Mouse (Mus musculus): ENCODE measurements at regions not wholly inside any gene's neighbourhood (a gene's known extent, or its start where the extent isn't known, plus 50 kb on each side); places are given as distances from the start of the nearest gene placed in this dataset.

DNA sequence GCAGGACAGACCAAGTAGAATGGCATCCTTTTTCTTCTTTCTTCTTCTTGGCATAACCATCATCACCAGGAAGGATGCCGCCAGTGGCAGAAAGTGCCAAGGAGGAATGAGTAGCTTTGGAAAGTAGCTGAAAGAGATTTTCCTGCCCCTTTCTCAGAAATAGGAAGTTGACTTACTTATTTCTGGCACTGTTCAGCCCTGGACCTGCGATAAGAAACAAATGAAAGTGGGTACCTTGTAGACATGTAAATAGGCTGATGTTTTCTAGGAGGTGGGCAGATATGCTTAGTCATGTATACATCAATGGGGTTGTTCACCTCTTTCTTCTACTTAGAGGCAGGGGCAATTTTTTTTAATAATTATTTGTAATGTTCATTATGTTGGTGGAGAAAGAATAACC, 145.3 kb upstream of the Tmem164 start:
- TF ChIP-seq ZNF384 (IDR thresholded peaks at IDR 0.05; ENCODE audit: low read depth, low read length) (no peak), CHD2 (IDR thresholded peaks at IDR 0.05; ENCODE audit: low read depth, low read length) (no peak)
